Mouse (Mus musculus) hindbrain, embryonic 12.5 days (tissue): ENCODE measurements around the gene Slain2. TPM values are rescaled to one million over a fixed set of nuclear protein-coding genes. Genes with fewer than 3 reads are reported as not detected.

Source experiments
- ATAC-seq: fragments of 200-750 bp; cut with Nextera tagmentation; 2 replicates; pipeline ENCODE4 v1.8.0; 2017; ENCODE audit warnings: moderate TSS enrichment; ENCODE audit not compliant: low FRiP score
- H3K27ac ChIP-seq: fragments of 300-500 bp; sonication (generic); 2 replicates; pipeline ENCODE4 v1.5.1; 2016; ENCODE audit warnings: mild to moderate bottlenecking
- H3K27me3 ChIP-seq: fragments of 300-500 bp; sonication (generic); 2 replicates; pipeline ENCODE4 v1.6.1; 2016; ENCODE audit warnings: mild to moderate bottlenecking
- H3K36me3 ChIP-seq: fragments of 300-500 bp; sonication (generic); 2 replicates; pipeline ENCODE4 v1.6.1; 2016; ENCODE audit warnings: mild to moderate bottlenecking
- H3K4me1 ChIP-seq: fragments of 300-500 bp; sonication (generic); 2 replicates; pipeline ENCODE4 v1.6.1; 2016
- H3K4me2 ChIP-seq: fragments of 300-500 bp; sonication (generic); replicated peaks from 2 replicates; pipeline ENCODE4 v1.6.1; 2016; ENCODE audit warnings: mild to moderate bottlenecking
- H3K4me3 ChIP-seq: fragments of 300-500 bp; sonication (generic); 2 replicates; pipeline ENCODE4 v1.5.1; 2016; ENCODE audit warnings: mild to moderate bottlenecking
- H3K9ac ChIP-seq: fragments of 300-500 bp; sonication (generic); 2 replicates; pipeline ENCODE4 v1.6.1; 2016; ENCODE audit warnings: mild to moderate bottlenecking, moderate library complexity
- H3K9me3 ChIP-seq: fragments of 300-500 bp; sonication (generic); replicated peaks from 2 replicates; pipeline ENCODE4 v1.6.1; 2016; ENCODE audit warnings: mild to moderate bottlenecking
- WGBS: fragments of 180-500 bp; shearing (Covaris S2); methylation state at CpG from one replicate; pipeline ENCODE4 v1.1.7; 2016; 5-methylcytosine and 5-hydroxymethylcytosine counted together
- polyA plus RNA-seq: library from polyadenylated mRNA; unstranded; fragments of >200 nt; fragmentation: Nextera tagmentation; extraction: Ambion mirVana; gene quantifications from 2 replicates; pipeline ENCODE4 v1.2.1, GENCODE M21; 2016

The Slain2 gene
- polyA plus RNA-seq, 1 experiment from 2014 or later, result 27.7 TPM

GRCm38 (mm10) chr5:72904903-72905790 is 9.0 kb upstream of the Slain2 start:
- Histone ChIP-seq H3K27me3 (no peaks in the 10 kb centered on the region), H3K9ac (no peak overlapping the region), H3K4me3 (no peak overlapping the region), H3K27ac (no peak overlapping the region), H3K4me1 (no peaks in the 10 kb centered on the region), H3K9me3 (no peaks in the 10 kb centered on the region), H3K4me2 (no peak overlapping the region), H3K36me3 (no peaks in the 10 kb centered on the region)
- 81% methylated on average over 18 of the region's 18 CpGs for WGBS
- ATAC-seq, result no peak

GRCm38 (mm10) chr5:72907402-72907801 is 6.7 kb upstream of the Slain2 start:
- no peak for ATAC-seq
- Histone ChIP-seq H3K9me3 (no peaks in the 10 kb centered on the region), H3K4me1 (no peaks in the 10 kb centered on the region), H3K4me3 (no peak overlapping the region), H3K27ac (no peak overlapping the region), H3K36me3 (no peaks in the 10 kb centered on the region), H3K4me2 (no peak overlapping the region), H3K9ac (no peak overlapping the region), H3K27me3 (no peaks in the 10 kb centered on the region)
- WGBS, result 83% methylated on average over 6 of the region's 6 CpGs

- Histone ChIP-seq H3K9me3 (no peaks in the 10 kb centered on the region), H3K9ac (no peak overlapping the region), H3K27ac (no peak overlapping the region), H3K4me2 (no peak overlapping the region), H3K4me3 (no peak overlapping the region), H3K36me3 (no peaks in the 10 kb centered on the region), H3K27me3 (no peaks in the 10 kb centered on the region), H3K4me1 (0 out of 2 replicates have a peak, but pooled peaks cover 7% of the 10 kb centered on the region)
- ATAC-seq, result no peak
- 88% methylated on average over 8 of the region's 8 CpGs for whole genome bisulfite sequencing
Observed at GRCm38 (mm10) chr5:72908324-72908936, 5.7 kb upstream of the Slain2 start.

GRCm38 (mm10) chr5:72909363-72909762 is 4.7 kb upstream of the Slain2 start:
- no peaks in the 10 kb centered on the region for H3K36me3 ChIP-seq
- ATAC-seq, result no peak
- no peak overlapping the region for H3K9ac ChIP-seq
- H3K4me2 ChIP-seq, result no peak overlapping the region
- 0 out of 2 replicates have a peak, but pooled peaks cover 8% of the 10 kb centered on the region for H3K4me1 ChIP-seq
- no peak overlapping the region for H3K27ac ChIP-seq
- no peaks in the 10 kb centered on the region for H3K27me3 ChIP-seq
- no peak overlapping the region for H3K4me3 ChIP-seq
- H3K9me3 ChIP-seq, result no peaks in the 10 kb centered on the region
- WGBS, result 83% methylated on average over 4 of the region's 4 CpGs

- Histone ChIP-seq H3K27me3 (no peaks in the 10 kb centered on the region), H3K36me3 (no peaks in the 10 kb centered on the region), H3K9me3 (no peaks in the 10 kb centered on the region), H3K4me2 (no peak overlapping the region), H3K27ac (no peak overlapping the region), H3K9ac (no peak overlapping the region), H3K4me1 (0 out of 2 replicates have a peak, but pooled peaks cover 8% of the 10 kb centered on the region), H3K4me3 (no peak overlapping the region)
- WGBS, result 87% methylated on average over 1 of the region's 1 CpGs
- no peak for ATAC-seq
Observed at GRCm38 (mm10) chr5:72910373-72910772, 3.7 kb upstream of the Slain2 start.

GRCm38 (mm10) chr5:72911284-72911683 is 2.8 kb upstream of the Slain2 start:
- Histone ChIP-seq H3K9ac (no peak overlapping the region), H3K27me3 (no peaks in the 10 kb centered on the region), H3K4me3 (no peak overlapping the region), H3K36me3 (no peaks in the 10 kb centered on the region), H3K4me2 (no peak overlapping the region), H3K27ac (no peak overlapping the region), H3K9me3 (no peaks in the 10 kb centered on the region), H3K4me1 (peaks cover 13% of the 10 kb centered on the region)
- 94% methylated on average over 3 of the region's 3 CpGs for WGBS
- ATAC-seq, result no peak

- H3K4me3 ChIP-seq, result peak overlapping the region; percentile 88
- H3K27ac ChIP-seq, result peak overlapping the region; percentile 99
- peak; percentile 62 for ATAC-seq
- peak overlapping the region; percentile 65 for H3K4me2 ChIP-seq
- H3K9me3 ChIP-seq, result no peaks in the 10 kb centered on the region
- WGBS, result under 1% methylated on average over 63 of the region's 66 CpGs
- peaks cover 24% of the 10 kb centered on the region for H3K4me1 ChIP-seq
- H3K9ac ChIP-seq, result peak overlapping the region; percentile 98
- no peaks in the 10 kb centered on the region for H3K36me3 ChIP-seq
- no peaks in the 10 kb centered on the region for H3K27me3 ChIP-seq
Observed at GRCm38 (mm10) chr5:72914633-72915561, 793 bp downstream of the Slain2 start.

GRCm38 (mm10) chr5:72916048-72916447 is 1.9 kb downstream of the Slain2 start:
- Histone ChIP-seq H3K9me3 (no peaks in the 10 kb centered on the region), H3K36me3 (no peaks in the 10 kb centered on the region)
- WGBS, result 54% methylated on average over 4 of the region's 4 CpGs

GRCm38 (mm10) chr5:72916851-72917250 is 2.7 kb downstream of the Slain2 start:
- H3K36me3 ChIP-seq, result no peaks in the 10 kb centered on the region
- H3K4me1 ChIP-seq, result peaks cover 24% of the 10 kb centered on the region
- 0 out of 2 replicates have a peak overlapping the region, but pooled peaks have one; percentile 88 for H3K4me3 ChIP-seq
- no peaks in the 10 kb centered on the region for H3K9me3 ChIP-seq
- H3K4me2 ChIP-seq, result peak overlapping the region; percentile 65
- H3K27ac ChIP-seq, result no peak overlapping the region
- 81% methylated on average over 1 of the region's 1 CpGs for WGBS
- no peak overlapping the region for H3K9ac ChIP-seq
- no peaks in the 10 kb centered on the region for H3K27me3 ChIP-seq
- no peak for ATAC-seq

More at GRCm38 (mm10) chr5:72916048-72916447, 1.9 kb downstream of the Slain2 start:
- no peak for ATAC-seq
- H3K9ac ChIP-seq, result peak overlapping the region; percentile 98
- H3K4me2 ChIP-seq, result peak overlapping the region; percentile 65
- peaks cover 24% of the 10 kb centered on the region for H3K4me1 ChIP-seq
- no peak overlapping the region for H3K27ac ChIP-seq
- H3K27me3 ChIP-seq, result no peaks in the 10 kb centered on the region
- peak overlapping the region; percentile 88 for H3K4me3 ChIP-seq

- no peaks in the 10 kb centered on the region for H3K36me3 ChIP-seq
- peaks cover 16% of the 10 kb centered on the region for H3K4me1 ChIP-seq
- H3K9ac ChIP-seq, result no peak overlapping the region
- H3K9me3 ChIP-seq, result no peaks in the 10 kb centered on the region
- H3K27ac ChIP-seq, result no peak overlapping the region
- no peak overlapping the region for H3K4me2 ChIP-seq
- H3K27me3 ChIP-seq, result no peaks in the 10 kb centered on the region
- WGBS, result 92% methylated on average over 4 of the region's 4 CpGs
- H3K4me3 ChIP-seq, result no peak overlapping the region
- no peak for ATAC-seq
Observed at GRCm38 (mm10) chr5:72920416-72920815, 6.3 kb downstream of the Slain2 start.

- Histone ChIP-seq H3K27me3 (no peaks in the 10 kb centered on the region), H3K27ac (no peak overlapping the region), H3K4me3 (no peak overlapping the region), H3K4me1 (peaks cover 12% of the 10 kb centered on the region), H3K36me3 (no peaks in the 10 kb centered on the region), H3K9ac (no peak overlapping the region), H3K9me3 (no peaks in the 10 kb centered on the region), H3K4me2 (no peak overlapping the region)
- 91% methylated on average over 8 of the region's 8 CpGs for WGBS
- ATAC-seq, result no peak
Observed at GRCm38 (mm10) chr5:72921171-72921570, 7.1 kb downstream of the Slain2 start.

GRCm38 (mm10) chr5:72922796-72923195 is 8.7 kb downstream of the Slain2 start:
- no peak overlapping the region for H3K9ac ChIP-seq
- H3K9me3 ChIP-seq, result no peaks in the 10 kb centered on the region
- H3K27me3 ChIP-seq, result no peaks in the 10 kb centered on the region
- H3K4me3 ChIP-seq, result no peak overlapping the region
- H3K27ac ChIP-seq, result no peak overlapping the region
- H3K4me2 ChIP-seq, result no peak overlapping the region
- ATAC-seq, result no peak
- WGBS, result 87% methylated on average over 3 of the region's 3 CpGs
- no peaks in the 10 kb centered on the region for H3K4me1 ChIP-seq
- no peaks in the 10 kb centered on the region for H3K36me3 ChIP-seq
